Mouse (Mus musculus): ENCODE results near the gene Crnn. TPM values are rescaled to one million over a fixed set of nuclear protein-coding genes. Genes with fewer than 3 reads are reported as not detected.

Gene Crnn
- polyA plus RNA-seq, 1 experiment from 2014 or later: not detected

DNA sequence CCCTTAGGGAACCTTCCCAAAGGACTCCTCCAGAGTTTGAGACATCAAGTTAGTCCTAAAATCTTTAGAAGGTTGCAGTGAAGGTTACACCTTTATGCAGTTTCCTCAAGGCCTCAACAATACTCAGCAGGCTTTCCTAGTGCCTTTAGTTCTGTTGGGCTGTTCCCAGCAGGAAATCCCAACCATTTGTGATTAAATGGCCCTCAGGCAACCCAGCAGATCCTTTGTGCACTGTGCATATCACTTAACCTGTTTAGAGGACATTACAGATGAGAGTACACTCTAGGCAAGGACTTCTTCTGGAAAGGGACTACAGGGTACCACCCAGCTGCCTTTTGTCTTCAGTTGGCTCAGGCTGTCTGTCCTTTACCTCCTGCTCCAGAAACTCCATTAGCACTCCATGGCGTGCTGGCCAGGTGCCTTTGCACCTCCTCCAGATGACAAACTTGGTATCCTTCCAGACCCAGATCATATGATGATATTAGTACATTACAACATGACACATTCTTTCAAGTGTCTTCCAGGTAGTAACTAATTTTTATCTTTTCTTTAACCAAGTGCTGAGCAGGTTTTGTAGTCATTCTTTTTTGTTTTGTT is 18.5 kb downstream of the Crnn start:
- H3K36me3 ChIP-seq (ENCODE audit: control insufficient read depth, insufficient read depth, low read length): no peaks in the 10 kb centered on the region
- H3K4me1 ChIP-seq (ENCODE audit: control insufficient read depth, insufficient read depth, low read length): no peaks in the 10 kb centered on the region
- no peaks in the 10 kb centered on the region for H3K27me3 ChIP-seq (ENCODE audit: control insufficient read depth, insufficient read depth, low read length)
- H3K4me3 ChIP-seq (ENCODE audit: low read depth, low read length): no peak overlapping the region
- H3K27ac ChIP-seq (ENCODE audit: low read depth, low read length): no peak overlapping the region
- WGBS: 50% methylated on average over 1 of the region's 1 CpGs
- ATAC-seq (ENCODE audit: low read depth): no peak
- no peak overlapping the region for H3K4me2 ChIP-seq (ENCODE audit: low read depth, low read length)
- H3K9ac ChIP-seq (replicated peaks; ENCODE audit: low read depth, low read length): no peak overlapping the region
- H3K9me3 ChIP-seq (ENCODE audit: control insufficient read depth, low read length): no peaks in the 10 kb centered on the region

DNA sequence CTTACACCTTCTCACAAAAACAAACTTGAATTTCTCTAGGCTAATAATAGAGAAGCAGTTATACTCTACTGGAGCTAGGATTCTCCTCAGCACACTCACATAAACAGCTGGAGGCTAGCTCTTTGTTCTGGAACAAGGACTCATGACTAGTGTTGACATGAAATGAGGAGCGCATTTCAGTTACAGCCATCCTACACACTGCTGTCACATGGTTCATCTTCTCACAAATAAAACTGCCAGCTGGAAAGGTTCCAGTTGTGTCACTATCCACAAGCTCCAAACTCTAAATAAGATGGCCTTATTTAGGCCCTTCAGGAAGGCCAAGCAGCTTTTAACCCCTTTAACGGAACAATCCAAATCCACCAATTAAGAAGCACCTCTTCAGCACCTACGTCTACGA is 36.3 kb downstream of the Crnn start:
- Histone ChIP-seq H3K9me3 (ENCODE audit: control insufficient read depth, low read length) (no peaks in the 10 kb centered on the region), H3K4me1 (ENCODE audit: control insufficient read depth, insufficient read depth, low read length) (no peaks in the 10 kb centered on the region), H3K27me3 (ENCODE audit: control insufficient read depth, insufficient read depth, low read length) (no peaks in the 10 kb centered on the region), H3K4me3 (ENCODE audit: low read depth, low read length) (no peak overlapping the region), H3K36me3 (ENCODE audit: control insufficient read depth, insufficient read depth, low read length) (no peaks in the 10 kb centered on the region), H3K9ac (replicated peaks; ENCODE audit: low read depth, low read length) (no peak overlapping the region), H3K27ac (ENCODE audit: low read depth, low read length) (no peak overlapping the region), H3K4me2 (ENCODE audit: low read depth, low read length) (no peak overlapping the region)
- no peak for ATAC-seq (ENCODE audit: low read depth)
- WGBS: 94% methylated on average over 4 of the region's 4 CpGs

DNA sequence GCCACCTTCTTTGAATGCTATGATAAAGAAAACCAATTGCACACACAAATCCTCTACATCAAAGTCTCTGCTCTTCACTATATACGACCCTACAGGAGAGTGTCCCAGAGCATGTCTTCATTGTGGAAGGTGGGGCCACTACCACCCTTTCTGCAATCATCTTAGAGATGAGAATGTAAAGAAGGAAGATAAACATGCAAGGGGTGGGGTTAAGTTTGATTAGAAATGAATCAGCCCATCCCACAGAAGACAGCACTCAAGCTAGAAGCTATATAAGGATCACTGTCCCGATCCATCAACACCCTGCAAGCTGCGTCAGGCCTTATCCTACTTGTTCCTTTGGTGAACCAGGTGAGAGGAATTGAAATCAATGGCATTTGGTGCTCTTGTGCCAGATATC is 52.4 kb downstream of the Crnn start, which contains the start of gene Flg2:
Gene Flg2, plus strand, starts transcription at position 301 of the 400 bp plus-strand sequence.
- no peaks in the 10 kb centered on the region for H3K36me3 ChIP-seq (ENCODE audit: control insufficient read depth, insufficient read depth, low read length)
- no peak within 1 kb of the TSS for H3K9ac ChIP-seq (replicated peaks; ENCODE audit: low read depth, low read length)
- no peaks in the 10 kb centered on the region for H3K9me3 ChIP-seq (ENCODE audit: control insufficient read depth, low read length)
- no peak for ATAC-seq (ENCODE audit: low read depth)
- no peaks in the 10 kb centered on the region for H3K27me3 ChIP-seq (ENCODE audit: control insufficient read depth, insufficient read depth, low read length)
- WGBS: 90% methylated on average over 3 of the region's 3 CpGs
- H3K4me3 ChIP-seq (ENCODE audit: low read depth, low read length): no peak within 1 kb of the TSS
- no peaks in the 10 kb centered on the region for H3K4me1 ChIP-seq (ENCODE audit: control insufficient read depth, insufficient read depth, low read length)
- H3K4me2 ChIP-seq (ENCODE audit: low read depth, low read length): no peak within 1 kb of the TSS
- no peak within 1 kb of the TSS for H3K27ac ChIP-seq (ENCODE audit: low read depth, low read length)

Other genes with a start within 250 kb of the Crnn start
- gene Lce3a, start 218.6 kb upstream of the Crnn start, polyA plus RNA-seq (2014; fragmentation: Nextera tagmentation; extraction: Ambion mirVana): not detected in 2 replicates
- not detected in 2 replicates for gene Lce3b, start 211.8 kb upstream of the Crnn start, polyA plus RNA-seq (2014; fragmentation: Nextera tagmentation; extraction: Ambion mirVana)
- gene Lce3c, start 200.3 kb upstream of the Crnn start, polyA plus RNA-seq (2014; fragmentation: Nextera tagmentation; extraction: Ambion mirVana): not detected in 2 replicates
- not detected in 2 replicates for gene Lce3d, start 187.4 kb upstream of the Crnn start, polyA plus RNA-seq (2014; fragmentation: Nextera tagmentation; extraction: Ambion mirVana)
- gene Lce3e, start 177.7 kb upstream of the Crnn start, polyA plus RNA-seq (2014; fragmentation: Nextera tagmentation; extraction: Ambion mirVana): not detected in 2 replicates
- gene Lce3f, start 152.6 kb upstream of the Crnn start, polyA plus RNA-seq (2014; fragmentation: Nextera tagmentation; extraction: Ambion mirVana): not detected in 2 replicates
- gene Crct1, start 129.1 kb upstream of the Crnn start, polyA plus RNA-seq (2014; fragmentation: Nextera tagmentation; extraction: Ambion mirVana): 1.0 TPM in 1 of 2 replicates, not detected in the other
- gene Lce1m, start 125.7 kb upstream of the Crnn start, polyA plus RNA-seq (2014; fragmentation: Nextera tagmentation; extraction: Ambion mirVana): not detected in 2 replicates
- gene Gm4858, start 76.0 kb upstream of the Crnn start, polyA plus RNA-seq (2014; fragmentation: Nextera tagmentation; extraction: Ambion mirVana): not detected in 2 replicates
- gene Flg2, start 52.5 kb downstream of the Crnn start, polyA plus RNA-seq (2014; fragmentation: Nextera tagmentation; extraction: Ambion mirVana): not detected in 2 replicates
- not detected in 2 replicates for gene Flg, start 128.7 kb downstream of the Crnn start, polyA plus RNA-seq (2014; fragmentation: Nextera tagmentation; extraction: Ambion mirVana)
- gene Hrnr, start 175.0 kb downstream of the Crnn start, polyA plus RNA-seq (2014; fragmentation: Nextera tagmentation; extraction: Ambion mirVana): not detected in 2 replicates
- gene Rptn, start 248.9 kb downstream of the Crnn start, polyA plus RNA-seq (2014; fragmentation: Nextera tagmentation; extraction: Ambion mirVana): not detected in 2 replicates

Measured in neural tube, embryonic 14.5 days (tissue).